Mouse (Mus musculus): ENCODE results near the gene Stom.

- TF ChIP-seq CTCF (IDR thresholded peaks at IDR 0.05; ENCODE audit: low read depth), result no peak
- TF ChIP-seq EP300 (IDR thresholded peaks at IDR 0.05; ENCODE audit: low read depth), result no peak
Observed at GRCm38 (mm10) chr2:35331205-35331604, 5.6 kb downstream of the Stom start.

Data from heart, postnatal 0 days (tissue).